Mouse (Mus musculus): ENCODE results near the gene Iapp.
"Not testable (repeated sequence)": the region's sequence is repeated elsewhere in the genome, so short reads cannot be mapped to it uniquely, and the experiment has no call there.

Gene Iapp

DNA sequence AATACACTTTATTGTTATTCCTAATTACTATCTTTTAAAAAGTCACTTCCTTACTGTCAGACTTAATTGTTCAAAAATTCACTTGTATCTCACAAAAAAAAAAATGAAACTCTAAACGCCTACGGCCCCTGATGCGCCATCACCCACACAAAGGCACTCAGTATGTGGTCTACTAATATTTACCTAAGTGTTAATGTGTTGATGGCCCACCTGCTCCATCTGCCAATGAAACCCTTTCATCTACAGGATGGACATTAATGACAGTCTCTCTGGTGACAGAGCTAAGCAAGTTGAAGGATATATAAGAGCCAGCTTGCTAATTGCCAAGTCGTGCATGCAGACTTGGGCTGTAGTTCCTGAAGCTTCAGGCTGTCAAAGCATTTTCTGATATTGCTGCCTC is at the start of gene Iapp:
Gene Iapp, plus strand, starts transcription at position 326 of the 400 bp plus-strand sequence.
- in situ Hi-C loops (cut with MboI, MseI) = no loop called here

DNA sequence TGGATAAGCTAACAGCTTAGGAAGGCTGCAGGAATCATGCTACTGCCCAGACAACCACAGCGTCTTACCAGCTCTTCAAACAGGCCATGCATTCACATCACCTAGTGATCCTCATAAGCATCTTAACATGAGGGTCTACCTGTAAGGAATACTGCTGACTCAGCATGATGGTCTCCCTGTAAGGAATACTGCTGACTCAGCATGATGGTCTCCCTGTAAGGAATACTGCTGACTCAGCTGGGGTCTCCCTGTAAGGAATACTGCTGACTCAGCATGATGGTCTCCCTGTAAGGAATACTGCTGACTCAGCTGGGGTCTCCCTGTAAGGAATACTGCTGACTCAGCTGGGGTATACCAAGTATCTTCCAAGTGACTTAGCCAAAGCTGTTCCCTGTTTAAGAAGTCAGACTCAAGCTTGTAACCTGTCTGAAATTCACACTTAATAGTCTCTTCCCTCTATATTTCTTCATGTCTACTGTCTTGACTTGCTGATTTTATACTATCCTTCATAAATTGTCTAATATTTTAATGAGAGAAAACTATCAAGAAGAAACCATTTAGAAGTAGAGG is 47.4 kb upstream of the Iapp start:
- in situ Hi-C loops (cut with MboI, MseI) = not testable (repeated sequence)

DNA sequence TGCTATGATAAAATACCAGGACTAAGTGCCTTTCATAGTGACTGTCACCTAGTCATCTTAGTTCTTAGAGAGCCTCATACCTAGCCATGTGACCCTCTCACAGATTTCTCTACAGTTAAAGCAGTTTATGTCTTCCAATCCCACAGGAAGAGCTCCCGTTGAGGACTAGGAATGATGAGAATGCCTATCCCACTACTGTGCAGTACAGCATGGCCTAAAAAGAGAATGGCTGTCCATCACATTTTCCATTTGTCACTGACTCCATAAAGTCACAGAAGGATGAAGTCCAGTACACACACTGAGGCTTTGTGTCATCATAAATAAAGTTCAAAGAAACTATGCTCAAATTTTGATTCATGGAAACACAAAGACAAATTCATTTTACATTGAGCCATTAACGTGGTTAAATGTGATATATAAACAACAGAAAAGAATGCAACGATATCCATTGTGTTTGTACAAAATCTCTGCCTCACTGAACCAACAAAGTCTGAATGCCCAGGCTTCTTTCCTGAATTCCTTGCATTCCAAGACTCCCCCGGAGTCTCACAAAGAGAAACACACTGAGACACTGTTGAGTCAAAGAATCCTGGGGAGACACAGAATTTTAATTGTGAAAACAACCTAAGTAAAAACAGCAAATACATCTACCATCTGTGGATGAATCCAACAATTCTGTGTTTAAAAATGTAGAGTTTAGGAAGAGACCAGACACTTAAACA is 22.3 kb upstream of the Iapp start:
- in situ Hi-C loops (cut with MboI, MseI) = no loop called here

DNA sequence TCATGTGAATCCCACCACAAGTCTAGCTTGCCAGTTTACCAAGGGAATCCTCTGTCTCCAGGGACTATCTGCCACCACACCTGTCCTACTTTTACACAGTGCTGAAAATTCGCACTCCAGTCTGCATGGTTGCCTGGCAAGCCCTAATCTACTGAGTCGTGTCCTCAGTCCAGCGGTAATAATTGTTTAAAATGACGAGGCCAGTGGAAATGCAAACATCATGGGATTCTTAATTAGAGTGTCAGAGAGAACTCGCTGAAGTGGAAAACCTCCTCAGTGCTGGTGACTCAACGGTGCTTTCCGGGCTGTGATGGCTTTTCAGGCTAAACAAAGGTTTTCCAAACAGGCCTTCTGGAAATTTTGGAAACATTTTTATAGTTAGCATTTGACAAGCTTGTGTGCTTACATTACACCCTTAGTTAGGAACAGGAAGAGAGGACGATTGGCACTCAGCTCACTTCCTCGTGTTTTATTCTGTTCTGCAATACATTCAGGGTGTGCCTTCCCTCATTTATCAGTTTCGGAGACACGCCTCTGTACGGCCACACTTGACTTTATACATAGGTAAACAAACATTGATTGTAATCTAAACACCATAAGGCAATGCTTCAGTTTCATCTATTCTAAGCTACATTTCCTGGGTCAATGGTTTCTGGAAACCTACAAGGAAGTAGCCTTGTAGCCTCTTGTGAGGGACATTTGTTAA is 8.7 kb upstream of the Iapp start:
- in situ Hi-C loops (cut with MboI, MseI) = no loop called here

DNA sequence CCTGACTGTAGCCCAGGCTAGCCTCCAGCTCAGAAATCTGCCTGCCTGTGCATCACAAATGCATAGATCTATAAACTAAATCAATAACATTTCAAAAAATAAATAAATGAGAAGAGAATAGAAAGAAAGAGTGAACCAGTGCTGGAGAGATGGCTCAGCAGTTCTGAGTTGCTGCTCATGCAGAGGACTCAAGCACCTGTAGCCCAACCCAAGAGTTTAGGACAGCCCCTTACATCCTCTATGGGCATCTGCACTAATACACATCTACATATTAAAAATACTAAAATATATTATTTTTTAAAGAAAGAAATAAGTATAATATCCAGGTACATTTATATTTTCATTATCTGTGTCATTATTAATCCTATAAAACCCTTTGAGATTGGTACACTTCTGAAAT is 6.9 kb downstream of the Iapp start:
- in situ Hi-C loops (cut with MboI, MseI) = no loop called here

DNA sequence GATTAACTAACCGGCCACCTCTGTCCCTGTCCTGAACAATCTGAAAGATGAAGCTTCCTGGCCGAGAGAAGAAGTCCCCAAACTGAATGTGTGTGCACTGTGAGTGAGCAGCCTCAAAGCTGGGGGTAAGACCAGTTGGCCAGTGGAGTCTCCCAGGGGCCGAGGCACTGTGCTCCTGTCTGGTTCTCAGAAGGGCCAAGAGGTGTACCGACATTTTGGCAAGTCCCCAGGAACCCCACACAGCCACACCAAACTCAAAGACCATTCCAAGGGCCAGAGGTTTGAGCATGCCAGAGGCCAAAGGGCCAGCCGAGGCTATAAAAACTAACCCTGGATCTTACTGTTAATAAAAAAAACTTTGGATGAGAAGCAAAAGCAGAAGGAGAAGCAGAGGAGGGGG is 16.1 kb downstream of the Iapp start:
- in situ Hi-C loops (cut with MboI, MseI) = no loop called here

DNA sequence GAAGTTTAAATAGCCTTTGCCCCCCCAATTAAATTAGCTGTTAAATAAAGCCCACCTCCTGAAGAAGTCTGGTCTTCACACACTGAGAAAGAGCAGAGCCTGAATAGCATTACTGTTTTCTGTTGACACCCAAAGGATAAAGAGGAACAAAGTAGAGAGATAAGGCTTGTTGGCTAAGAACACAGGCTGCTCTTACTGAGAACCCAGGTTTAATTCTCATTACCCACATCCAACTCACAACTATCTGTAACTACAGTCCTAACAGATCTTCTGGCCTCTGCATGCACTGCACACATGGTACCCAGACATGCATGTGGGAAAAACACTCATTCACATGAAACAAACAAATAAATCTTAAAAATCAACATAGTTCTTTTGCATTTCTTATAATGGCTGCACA is 18.9 kb downstream of the Iapp start:
- in situ Hi-C loops (cut with MboI, MseI) = no loop called here

DNA sequence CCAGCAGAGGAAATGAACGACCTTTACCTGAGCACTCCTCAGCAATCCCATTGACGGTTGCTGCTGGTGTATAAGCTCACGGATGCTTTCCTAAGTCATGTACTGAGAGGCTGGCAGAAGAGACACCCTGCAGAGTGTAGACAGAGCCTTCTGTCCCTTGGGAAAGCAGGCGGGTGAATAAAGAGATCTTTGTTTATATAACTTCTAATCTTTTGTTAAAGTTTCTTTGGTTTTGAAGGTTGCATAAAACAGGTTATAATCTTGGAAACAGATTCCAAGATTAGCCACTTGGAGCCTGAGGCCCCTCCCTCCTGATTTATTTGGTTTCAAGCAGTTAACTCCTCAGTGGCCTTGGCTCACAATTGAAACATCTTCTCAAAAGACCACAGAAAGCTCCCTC is 24.7 kb downstream of the Iapp start, which contains the start of gene Slco1a5:
Gene Slco1a5, minus strand, starts transcription at position 101 of the 400 bp plus-strand sequence.
- in situ Hi-C loops (cut with MboI, MseI) = no loop called here

DNA sequence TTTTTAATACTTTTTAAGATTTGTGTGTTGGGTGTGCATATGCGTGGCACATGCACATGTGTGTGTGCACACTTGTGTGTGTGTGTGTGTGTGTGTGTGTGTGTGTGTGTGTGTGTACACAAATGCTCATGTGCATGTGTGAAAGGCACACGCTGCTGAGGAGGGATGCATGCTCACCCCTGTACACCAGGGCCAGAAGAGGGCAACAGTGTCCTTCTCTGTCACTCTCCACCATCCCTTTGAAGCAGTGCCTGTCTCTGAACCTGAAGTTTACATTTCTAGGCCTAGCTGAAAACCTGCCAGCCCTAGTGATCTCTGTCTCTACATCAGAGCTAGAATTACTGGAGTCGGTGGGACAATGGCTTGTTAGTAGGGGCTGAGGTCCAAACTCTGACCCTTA is 28.4 kb downstream of the Iapp start:
- in situ Hi-C loops (cut with MboI, MseI) = loop anchor here (25.0 kb wide), 1 partner anchor 839 kb away; no protein-coding TSS in a partner anchor

DNA sequence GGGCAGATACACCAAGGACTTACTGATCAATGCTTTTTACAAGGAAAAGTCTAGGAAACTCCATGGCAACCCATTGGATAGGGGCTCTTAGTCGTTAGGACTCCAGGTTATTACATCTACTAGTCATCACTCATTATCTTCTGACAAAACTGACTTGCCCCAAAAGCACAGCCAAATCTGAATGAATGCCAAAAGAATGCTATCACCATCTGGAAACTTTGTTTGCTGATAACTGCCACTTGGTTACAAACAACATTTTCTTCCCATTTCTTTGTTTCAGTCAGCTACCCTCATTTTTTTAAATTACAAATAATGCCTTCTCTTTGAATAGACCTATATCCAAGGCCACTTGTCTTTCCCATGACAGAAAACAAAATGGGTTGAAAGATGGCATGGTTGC is 31.0 kb downstream of the Iapp start:
- in situ Hi-C loops (cut with MboI, MseI) = loop anchor here (25.0 kb wide), 1 partner anchor 842 kb away; no protein-coding TSS in a partner anchor

DNA sequence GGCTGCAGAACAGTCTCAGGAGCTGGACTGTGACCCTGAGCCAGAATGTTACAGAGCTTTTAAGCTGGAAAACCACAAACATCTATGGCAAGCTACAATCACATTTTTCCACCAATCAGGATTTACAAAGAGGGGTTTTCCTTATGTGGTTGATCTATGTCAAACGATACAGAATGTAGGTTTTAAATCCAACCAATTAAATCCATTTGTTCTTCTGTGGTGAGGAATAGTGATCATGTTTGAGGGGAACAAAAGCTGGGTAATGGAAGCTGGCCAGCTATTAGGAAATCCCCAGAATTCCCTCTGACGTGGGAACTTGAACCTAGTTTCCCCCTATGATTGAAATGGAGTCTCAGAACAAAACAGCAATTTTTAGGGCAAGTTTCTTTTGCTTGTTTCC is 40.7 kb downstream of the Iapp start:
- in situ Hi-C loops (cut with MboI, MseI) = loop anchor here (25.0 kb wide), 1 partner anchor 852 kb away; no protein-coding TSS in a partner anchor

DNA sequence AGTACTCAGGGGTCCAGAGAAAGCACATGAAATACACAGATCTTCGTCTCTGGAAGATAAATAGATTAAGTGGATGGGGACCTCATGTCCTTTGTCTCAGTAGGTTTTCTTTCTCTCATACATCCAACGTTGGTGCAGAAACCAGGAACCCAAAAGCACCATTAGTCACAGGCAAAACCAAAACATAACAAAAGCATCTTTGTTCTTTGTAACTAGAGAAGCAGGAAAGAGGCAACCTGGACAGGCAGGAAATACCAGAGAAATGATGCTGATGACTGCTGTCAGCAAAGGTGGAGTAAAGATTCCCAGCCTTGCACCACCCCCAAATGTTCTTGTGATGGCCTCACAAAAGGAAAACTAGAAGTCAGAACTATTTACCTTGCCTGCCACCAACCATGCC is 41.4 kb downstream of the Iapp start:
- in situ Hi-C loops (cut with MboI, MseI) = loop anchor here (25.0 kb wide), 1 partner anchor 852 kb away; no protein-coding TSS in a partner anchor

DNA sequence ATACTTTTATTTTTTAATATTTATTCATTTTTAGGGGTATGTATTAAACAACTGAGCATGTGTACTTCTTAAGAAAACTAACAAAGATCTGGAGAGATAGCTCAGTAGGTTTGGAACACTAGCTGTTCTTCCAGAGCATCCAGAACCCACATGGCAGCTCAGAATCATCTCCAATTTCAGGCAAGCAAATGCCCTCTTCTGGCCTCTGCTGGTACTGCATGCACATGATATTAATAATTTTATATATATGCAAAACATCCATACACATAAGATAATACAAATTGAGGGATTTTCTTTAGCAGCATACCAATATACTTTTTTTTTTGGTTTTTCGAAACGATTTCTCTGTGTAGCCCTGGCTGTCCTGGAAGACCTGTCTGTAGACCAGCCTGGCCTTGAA is 45.3 kb downstream of the Iapp start:
- in situ Hi-C loops (cut with MboI, MseI) = loop anchor here (5.0 to 25.0 kb wide), 3 partner anchors 44 to 1899 kb away; partner anchors contain the start of genes Golt1b and Recql

DNA sequence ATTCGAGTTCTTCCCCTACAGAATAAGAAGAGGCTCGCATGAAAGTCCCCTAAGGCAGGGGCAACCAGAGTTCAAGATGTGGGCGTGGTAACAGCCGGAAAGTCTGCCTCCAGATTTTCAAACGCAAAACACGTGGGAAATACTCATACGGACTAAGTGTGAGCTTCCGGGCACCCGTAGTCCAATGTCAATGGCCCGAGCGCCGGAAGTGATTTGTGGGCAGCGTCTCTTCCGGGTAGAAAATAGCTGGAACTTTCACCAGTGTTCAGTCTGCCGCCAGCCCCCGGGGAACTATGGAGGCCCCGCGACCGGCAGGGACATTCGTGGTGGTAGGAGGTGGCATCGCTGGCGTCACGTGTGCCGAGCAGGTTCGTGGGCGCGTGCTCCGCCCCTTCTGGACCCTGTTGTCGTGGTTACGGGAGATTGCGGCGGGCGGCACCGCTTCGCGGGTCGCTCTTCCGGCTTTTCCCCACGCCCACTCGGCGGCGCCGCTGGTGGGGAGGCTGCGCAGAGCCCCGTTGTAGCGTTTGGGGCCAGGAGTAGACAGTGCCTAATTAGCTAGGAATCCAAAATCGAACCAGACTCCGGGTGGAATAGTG is 47.3 kb downstream of the Iapp start, which contains the start of gene Pyroxd1:
Gene Pyroxd1, plus strand, starts transcription at position 215 of the 599 bp plus-strand sequence.
- in situ Hi-C loops (cut with MboI, MseI) = loop anchor here (10.0 to 25.0 kb wide), 2 partner anchors 858 to 1901 kb away; no protein-coding TSS in a partner anchor

DNA sequence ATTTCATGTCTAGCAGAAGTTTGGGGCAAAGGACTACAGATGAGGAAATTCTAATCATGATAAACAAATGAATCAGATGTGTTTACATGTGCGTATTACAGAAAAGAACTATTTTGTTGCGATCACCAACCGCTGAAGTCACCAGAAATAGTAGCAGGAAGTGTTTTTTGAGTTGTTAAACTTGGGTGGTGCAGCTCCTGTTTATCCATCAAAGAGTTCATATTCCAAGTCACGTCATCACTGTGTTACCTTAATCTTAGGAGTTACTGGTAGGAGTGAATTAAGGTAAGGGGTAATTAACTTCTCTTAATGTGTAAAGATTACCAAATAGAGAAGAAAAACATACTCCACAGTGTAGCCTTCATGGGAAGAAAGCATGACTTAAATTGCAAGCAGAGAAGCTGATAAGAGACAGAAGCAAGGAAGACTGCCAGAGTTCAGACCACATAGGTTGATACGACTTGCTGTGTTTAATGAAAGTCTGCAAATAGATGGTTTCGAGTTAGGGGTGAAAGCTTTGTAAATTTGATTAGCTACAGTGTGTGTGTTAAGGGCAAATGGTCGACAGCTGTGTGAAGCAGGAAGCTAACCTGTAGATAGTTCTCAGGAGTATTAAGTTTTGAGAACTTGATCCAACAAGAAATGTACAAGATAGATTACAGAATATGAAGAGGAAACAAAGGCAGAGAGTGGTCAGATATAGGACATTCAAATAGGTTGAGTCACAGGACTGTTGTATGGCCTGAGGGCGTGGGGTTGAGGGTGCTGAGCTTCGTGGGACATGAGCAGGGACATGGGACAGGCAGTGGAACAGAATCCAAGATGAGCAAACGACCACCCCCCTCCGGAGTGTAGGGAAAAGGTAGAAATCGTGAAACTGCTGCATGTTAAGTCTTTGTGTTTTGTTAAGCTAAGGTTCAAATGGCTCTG is 48.2 kb downstream of the Iapp start:
- in situ Hi-C loops (cut with MboI, MseI) = loop anchor here (10.0 to 25.0 kb wide), 2 partner anchors 859 to 1902 kb away; no protein-coding TSS in a partner anchor

DNA sequence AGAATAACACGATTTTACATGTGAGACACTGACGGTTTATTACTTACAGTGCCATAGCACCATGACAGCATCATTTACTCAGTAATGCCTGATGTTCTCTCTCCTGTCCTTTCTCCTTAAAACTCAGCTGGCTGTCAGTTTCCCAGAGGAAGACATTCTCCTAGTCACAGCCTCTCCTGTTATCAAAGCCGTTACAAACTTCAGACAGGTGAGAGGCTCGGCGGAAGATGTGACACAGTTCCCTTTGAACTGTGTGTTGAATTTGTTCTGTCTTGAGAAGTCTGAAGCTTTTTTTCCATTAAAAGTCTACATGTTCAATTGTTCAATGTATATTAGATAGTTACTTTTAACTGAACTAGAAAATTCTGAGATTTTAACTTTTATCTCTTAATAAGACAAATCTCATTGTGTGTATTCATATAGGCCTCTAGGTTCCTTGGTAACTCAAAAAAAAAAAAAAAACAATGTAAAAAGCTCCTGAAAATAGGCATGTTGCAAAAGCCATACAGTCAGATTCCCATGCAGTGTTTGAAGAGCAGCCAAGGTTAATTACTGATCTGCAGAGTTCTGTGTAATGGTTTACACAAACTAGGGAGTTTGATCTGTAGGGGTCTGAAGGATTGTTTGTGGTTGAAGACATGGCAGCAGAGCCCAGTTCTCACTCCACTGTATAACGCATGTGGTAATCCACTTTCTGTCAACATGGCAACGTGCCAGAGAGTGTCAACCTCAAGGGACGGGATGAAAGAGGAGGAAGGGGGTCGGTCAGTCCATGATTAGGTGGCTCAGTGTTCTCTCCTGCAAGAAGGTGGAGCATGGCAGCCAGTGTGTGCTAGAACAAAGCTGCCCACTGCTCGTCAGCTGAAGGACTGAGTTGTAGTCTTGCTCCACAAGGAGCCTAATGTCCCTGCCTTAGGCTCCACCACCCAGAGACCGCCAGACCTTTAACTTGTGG is 49.5 kb downstream of the Iapp start:
- in situ Hi-C loops (cut with MboI, MseI) = loop anchor here (10.0 to 25.0 kb wide), 2 partner anchors 860 to 1903 kb away; no protein-coding TSS in a partner anchor

DNA sequence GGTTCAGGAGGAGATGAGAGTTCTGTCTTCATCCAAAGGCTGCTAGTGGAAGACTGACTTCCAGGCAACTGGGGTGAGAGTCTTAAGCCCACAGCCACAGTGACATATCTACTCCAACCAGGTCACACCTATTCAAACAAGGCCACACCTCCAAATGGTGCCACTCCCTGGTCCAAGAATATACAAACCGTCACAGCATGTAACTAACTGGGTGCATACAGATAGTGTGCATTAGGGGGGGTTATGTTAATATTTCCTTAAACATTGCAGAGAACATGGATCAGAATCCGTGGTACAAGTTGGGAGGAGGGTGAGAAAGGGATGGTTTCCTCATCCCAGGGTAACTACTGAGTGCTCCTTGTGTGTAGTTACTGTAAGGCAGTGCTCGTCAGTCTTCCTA is 53.9 kb downstream of the Iapp start:
- in situ Hi-C loops (cut with MboI, MseI) = not testable (repeated sequence)

Data from T-helper 1 cell (primary cell).